Mouse (Mus musculus): ENCODE results near the gene Lima1.

DNA sequence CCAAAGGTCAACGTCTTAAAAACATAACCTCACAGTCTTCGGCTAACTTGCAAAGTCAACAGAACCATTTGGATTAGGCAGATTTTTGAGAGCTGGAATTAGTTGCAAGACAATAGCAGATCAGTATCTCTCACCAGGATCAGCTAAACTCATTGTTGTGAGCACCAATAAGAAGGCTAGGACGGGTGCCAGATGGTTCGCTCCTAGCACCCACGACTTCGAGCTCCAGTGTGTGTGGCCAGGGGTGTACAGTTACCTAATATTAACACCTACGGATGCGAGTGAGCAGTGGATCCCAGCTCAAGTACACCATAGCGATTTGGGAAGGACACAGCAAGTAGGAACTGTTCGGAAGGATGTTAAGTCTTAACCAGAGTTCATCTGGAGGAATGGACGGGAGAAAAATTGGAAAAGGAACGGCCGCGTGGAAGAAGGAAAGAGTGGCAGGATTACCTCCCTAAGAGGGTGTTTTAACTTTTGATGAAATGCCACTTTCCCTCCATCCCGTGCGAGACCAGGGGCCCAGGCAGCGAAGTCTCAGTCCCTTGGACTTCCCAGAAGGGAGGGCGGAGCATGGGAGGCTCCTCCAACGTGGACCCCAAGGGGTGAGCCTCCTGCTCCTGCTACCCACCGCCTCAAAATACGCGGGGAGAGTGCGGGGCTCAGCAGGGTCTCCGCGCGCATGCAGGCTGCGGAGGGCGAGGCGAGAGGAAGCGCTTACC, 483 bp downstream of the Lima1 start:
- TF ChIP-seq CTCF (IDR thresholded peaks at IDR 0.05; ENCODE audit: insufficient read depth, low read length) = no peak
- no peak for TF ChIP-seq POLR2A (IDR thresholded peaks at IDR 0.05; ENCODE audit: borderline replicate concordance, extremely low read depth, low read depth, low read length)
